Mouse (Mus musculus): ENCODE measurements around the gene Cbx8. TPM values are rescaled to one million over a fixed set of nuclear protein-coding genes. Genes with fewer than 3 reads are reported as not detected.

Cbx8 gene
- polyA plus RNA-seq, 1 experiment from 2014 or later, result 12.8 TPM

DNA sequence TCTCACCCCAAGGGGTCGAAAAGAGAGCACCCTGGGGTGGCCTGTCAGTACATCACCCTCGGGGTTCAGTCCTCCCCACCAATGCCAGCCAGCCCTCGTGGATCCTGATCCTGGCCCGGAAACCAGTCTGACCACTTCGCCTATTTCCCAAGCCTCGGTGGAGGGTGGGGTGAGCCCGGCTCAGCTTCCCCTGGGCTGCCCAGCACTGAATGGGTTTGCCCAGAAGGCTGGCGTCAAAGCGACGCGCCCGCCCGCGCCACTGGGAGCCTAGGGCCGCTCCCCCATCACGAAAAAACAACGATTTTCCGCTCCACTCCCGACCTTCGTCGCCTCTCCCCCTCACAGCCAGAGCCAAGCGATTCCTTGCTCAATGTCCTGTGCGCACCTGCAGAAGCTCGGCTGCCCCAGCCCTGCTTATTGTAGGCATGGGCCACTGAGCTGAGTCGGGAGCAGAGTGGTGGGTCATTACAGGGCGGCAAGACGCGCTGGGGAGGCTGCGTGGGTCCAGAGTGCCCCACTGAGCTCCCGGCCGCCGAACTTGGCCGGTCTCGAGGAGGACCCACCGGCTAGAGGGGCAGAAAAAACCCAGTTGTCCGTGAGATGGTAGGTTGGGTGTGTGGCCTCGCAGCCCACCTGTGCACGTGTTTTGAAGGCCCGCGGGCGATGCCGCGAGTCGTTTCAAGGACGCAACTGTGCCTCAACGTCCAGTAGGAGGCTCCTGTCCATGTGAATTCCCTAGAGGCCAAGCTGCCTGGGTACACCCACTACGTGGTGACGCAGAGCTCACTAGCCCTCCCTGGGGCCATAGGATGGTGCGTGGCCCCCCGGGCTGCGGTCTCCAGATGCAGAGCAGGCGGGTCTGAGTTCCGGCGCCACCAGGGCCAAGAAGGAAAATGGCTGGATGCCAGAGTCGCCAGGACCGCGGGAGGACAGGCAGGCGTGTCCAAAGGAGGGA is 17.5 kb upstream of the Cbx8 start:
- DNase-seq (ENCODE audit: low spot score), result no peak
- Histone ChIP-seq H3K27me3 (replicated peaks; ENCODE audit: control insufficient read depth, insufficient read depth, low read length) (peaks cover 54% of the 10 kb centered on the region), H3K9me3 (replicated peaks; ENCODE audit: control insufficient read depth, low read length) (no peaks in the 10 kb centered on the region), H3K27ac (ENCODE audit: low read depth, low read length) (no peak overlapping the region), H3K4me2 (ENCODE audit: low read length) (peak overlapping the region; percentile 37), H3K4me3 (ENCODE audit: low read depth, low read length) (peak overlapping the region; percentile 16), H3K9ac (ENCODE audit: low read length) (peak overlapping the region; percentile 41), H3K36me3 (ENCODE audit: control insufficient read depth, insufficient read depth, low read length) (no peaks in the 10 kb centered on the region), H3K4me1 (ENCODE audit: control insufficient read depth, insufficient read depth, low read length) (peaks cover 30% of the 10 kb centered on the region)
- no peak for ATAC-seq
- 3% methylated on average over 58 of the region's 58 CpGs for WGBS

DNA sequence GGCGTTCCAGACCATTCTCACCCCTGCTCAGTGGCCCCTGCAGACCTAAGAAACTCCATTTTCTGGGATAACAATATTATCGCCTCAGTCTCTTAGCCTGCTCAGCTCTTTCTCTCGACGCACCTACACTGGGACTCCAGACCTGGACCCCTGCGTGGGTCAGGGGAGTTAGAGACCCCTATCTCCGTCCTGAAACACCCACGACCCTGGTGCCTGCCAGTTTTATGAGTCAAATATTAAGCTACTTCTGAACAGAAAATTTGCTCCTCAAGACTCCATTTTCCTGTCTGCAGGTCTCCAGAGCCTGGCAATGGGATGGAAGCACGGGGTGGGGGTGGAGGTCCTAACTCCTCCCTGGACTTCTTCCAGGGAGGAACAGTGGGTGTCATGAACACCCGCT is 16.5 kb upstream of the Cbx8 start:
- 3% methylated on average over 9 of the region's 9 CpGs for WGBS
- Histone ChIP-seq H3K27me3 (replicated peaks; ENCODE audit: control insufficient read depth, insufficient read depth, low read length) (peaks cover 53% of the 10 kb centered on the region), H3K36me3 (ENCODE audit: control insufficient read depth, insufficient read depth, low read length) (no peaks in the 10 kb centered on the region), H3K4me2 (ENCODE audit: low read length) (peak overlapping the region; percentile 98), H3K4me1 (ENCODE audit: control insufficient read depth, insufficient read depth, low read length) (peaks cover 38% of the 10 kb centered on the region), H3K4me3 (ENCODE audit: low read depth, low read length) (peak overlapping the region; percentile 57), H3K27ac (ENCODE audit: low read depth, low read length) (0 out of 2 replicates have a peak overlapping the region, but pooled peaks have one; percentile 82), H3K9me3 (replicated peaks; ENCODE audit: control insufficient read depth, low read length) (no peaks in the 10 kb centered on the region), H3K9ac (ENCODE audit: low read length) (peak overlapping the region; percentile 96)
- ATAC-seq (no peak), DNase-seq (ENCODE audit: low spot score) (no peak)

DNA sequence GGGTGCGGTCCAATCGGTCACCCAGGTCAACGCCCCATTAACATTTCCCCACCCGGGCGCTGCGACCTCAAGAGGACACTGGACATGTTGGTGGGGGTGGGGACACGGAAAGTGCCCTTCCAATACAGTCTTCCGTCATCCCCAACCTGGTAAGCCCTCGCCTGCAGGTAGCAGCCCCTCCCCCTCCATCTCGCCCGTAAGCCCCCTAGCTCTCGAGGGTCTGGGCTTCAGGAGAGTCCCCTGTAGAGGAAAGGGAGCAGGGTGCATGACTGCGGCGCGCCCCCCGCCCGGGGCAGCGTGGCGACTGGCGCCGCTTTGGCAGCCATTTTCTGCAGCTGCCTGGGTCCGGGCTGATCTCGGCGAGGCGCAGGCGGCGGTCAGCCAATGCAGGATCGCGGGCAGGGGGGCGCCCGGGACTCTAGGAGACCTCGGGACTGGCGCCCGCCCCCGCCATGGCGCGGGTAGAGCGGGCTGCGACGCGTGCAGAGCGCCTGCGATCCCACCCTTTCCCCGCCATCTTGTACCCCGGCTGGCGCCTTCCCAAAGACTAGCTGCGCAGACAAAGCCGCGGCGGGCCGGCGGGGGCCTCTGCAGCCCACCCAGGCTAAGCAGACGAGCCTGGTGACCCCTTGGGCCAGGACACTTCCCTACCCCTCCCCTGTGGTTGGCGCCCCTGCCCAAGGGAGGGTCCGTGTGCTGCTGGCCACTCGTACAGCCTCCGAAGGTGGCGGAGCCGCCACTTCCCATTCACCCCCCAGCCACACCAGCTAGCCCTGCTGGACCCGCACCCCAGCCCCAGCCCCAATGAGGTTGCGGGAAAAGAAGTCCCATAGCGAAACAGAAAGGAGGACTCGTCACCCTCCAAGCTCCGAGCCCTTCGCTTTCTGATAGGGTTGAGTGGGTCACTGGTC is 15.8 kb upstream of the Cbx8 start:
- ATAC-seq (0 out of 2 replicates have a peak, but pooled peaks have one; percentile 6), DNase-seq (ENCODE audit: low spot score) (peak; percentile 76)
- Histone ChIP-seq H3K27ac (ENCODE audit: low read depth, low read length) (peak overlapping the region; percentile 82), H3K36me3 (ENCODE audit: control insufficient read depth, insufficient read depth, low read length) (no peaks in the 10 kb centered on the region), H3K4me1 (ENCODE audit: control insufficient read depth, insufficient read depth, low read length) (peaks cover 42% of the 10 kb centered on the region), H3K27me3 (replicated peaks; ENCODE audit: control insufficient read depth, insufficient read depth, low read length) (peaks cover 59% of the 10 kb centered on the region), H3K4me2 (ENCODE audit: low read length) (peak overlapping the region; percentile 98), H3K9ac (ENCODE audit: low read length) (peak overlapping the region; percentile 96), H3K9me3 (replicated peaks; ENCODE audit: control insufficient read depth, low read length) (no peaks in the 10 kb centered on the region), H3K4me3 (ENCODE audit: low read depth, low read length) (peak overlapping the region; percentile 57)
- under 1% methylated on average over 52 of the region's 65 CpGs for WGBS

DNA sequence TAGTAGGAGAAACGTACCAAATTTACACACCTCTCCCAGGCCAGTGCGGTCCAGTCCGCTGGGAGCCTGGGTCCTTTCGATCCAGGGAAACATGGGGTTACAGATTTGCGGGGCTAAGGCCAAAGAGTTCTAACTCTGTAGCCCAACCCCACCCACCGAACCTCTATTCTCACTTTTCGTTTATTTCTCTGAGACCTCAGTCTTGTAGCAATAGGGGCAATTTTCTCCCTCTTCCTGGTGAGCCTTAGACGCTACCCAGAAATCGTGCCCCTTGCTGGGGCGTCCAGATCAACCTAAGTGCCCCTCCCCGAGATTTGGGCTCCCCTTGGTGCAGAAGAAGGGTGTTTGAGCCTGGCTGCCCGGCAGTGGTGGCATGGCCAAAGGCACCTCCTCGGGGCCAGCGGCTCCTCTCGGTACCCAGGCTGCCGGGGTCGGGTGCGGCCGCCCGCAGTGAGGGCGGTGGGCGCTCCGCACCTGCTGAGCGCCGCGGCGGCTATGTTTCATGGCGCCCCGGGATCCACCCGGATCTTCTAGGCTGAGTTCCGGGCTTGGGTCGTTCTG is 14.9 kb upstream of the Cbx8 start:
- no peaks in the 10 kb centered on the region for H3K9me3 ChIP-seq (replicated peaks; ENCODE audit: control insufficient read depth, low read length)
- peaks cover 67% of the 10 kb centered on the region for H3K27me3 ChIP-seq (replicated peaks; ENCODE audit: control insufficient read depth, insufficient read depth, low read length)
- DNase-seq (ENCODE audit: low spot score), result no peak
- H3K36me3 ChIP-seq (ENCODE audit: control insufficient read depth, insufficient read depth, low read length), result no peaks in the 10 kb centered on the region
- ATAC-seq, result no peak
- H3K4me2 ChIP-seq (ENCODE audit: low read length), result peak overlapping the region; percentile 98
- WGBS, result 1% methylated on average over 32 of the region's 32 CpGs
- peak overlapping the region; percentile 96 for H3K9ac ChIP-seq (ENCODE audit: low read length)
- H3K4me1 ChIP-seq (ENCODE audit: control insufficient read depth, insufficient read depth, low read length), result peaks cover 42% of the 10 kb centered on the region
- H3K4me3 ChIP-seq (ENCODE audit: low read depth, low read length), result peak overlapping the region; percentile 57
- H3K27ac ChIP-seq (ENCODE audit: low read depth, low read length), result no peak overlapping the region

DNA sequence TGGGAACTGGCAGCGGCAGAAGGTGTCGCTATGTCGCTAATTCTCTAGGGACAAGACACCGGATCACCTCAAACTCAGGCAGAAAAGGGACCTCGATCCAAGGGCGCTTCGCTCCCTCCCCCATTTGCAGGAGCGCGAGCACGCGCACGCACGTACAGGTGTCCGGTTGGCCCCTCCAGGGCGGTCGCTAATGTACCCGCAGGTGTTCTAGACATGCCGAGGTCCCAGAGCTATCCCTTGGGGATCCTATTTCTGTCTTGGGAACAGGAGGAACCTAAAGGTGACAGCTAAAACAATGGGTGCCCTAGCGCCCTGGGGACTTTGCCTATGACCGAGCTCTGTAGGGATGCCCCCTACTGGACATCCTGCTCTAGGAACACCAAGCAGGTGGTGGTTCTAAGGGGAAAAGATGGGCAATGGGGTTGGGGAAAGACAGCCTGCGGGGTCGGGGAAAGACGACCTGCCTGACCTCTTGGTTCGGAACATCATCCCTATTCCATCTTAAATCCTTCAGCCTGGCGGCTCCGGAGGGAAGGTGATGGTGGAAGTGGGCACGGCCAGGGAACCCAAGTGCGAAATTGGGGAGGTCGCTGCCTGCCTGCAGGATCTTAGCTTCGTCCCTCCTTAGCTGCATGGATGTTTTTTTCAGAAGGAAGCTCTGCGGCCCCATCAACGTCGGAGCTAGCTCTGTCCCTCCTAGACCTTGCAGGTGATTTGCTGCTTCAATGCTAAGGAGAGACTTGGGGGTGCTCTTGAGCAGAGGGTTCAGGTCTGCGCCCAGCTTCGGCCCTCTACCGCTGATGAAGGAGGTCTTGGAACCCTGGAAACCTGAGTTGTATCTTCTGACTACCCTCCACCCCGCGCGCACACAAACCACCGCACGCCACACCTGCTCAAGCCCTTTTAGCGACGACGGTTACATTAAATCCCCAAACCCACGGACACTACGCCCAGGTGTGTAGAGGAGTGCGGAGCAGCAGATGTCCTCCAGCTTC is 13.9 kb upstream of the Cbx8 start:
- Histone ChIP-seq H3K9me3 (replicated peaks; ENCODE audit: control insufficient read depth, low read length) (no peaks in the 10 kb centered on the region), H3K4me2 (ENCODE audit: low read length) (peak overlapping the region; percentile 98), H3K36me3 (ENCODE audit: control insufficient read depth, insufficient read depth, low read length) (no peaks in the 10 kb centered on the region), H3K27me3 (replicated peaks; ENCODE audit: control insufficient read depth, insufficient read depth, low read length) (peaks cover 67% of the 10 kb centered on the region), H3K4me3 (ENCODE audit: low read depth, low read length) (peak overlapping the region; percentile 57), H3K9ac (ENCODE audit: low read length) (peak overlapping the region; percentile 62), H3K27ac (ENCODE audit: low read depth, low read length) (peak overlapping the region; percentile 93), H3K4me1 (ENCODE audit: control insufficient read depth, insufficient read depth, low read length) (peaks cover 42% of the 10 kb centered on the region)
- ATAC-seq (no peak), DNase-seq (ENCODE audit: low spot score) (no peak)
- 2% methylated on average over 47 of the region's 47 CpGs for WGBS

DNA sequence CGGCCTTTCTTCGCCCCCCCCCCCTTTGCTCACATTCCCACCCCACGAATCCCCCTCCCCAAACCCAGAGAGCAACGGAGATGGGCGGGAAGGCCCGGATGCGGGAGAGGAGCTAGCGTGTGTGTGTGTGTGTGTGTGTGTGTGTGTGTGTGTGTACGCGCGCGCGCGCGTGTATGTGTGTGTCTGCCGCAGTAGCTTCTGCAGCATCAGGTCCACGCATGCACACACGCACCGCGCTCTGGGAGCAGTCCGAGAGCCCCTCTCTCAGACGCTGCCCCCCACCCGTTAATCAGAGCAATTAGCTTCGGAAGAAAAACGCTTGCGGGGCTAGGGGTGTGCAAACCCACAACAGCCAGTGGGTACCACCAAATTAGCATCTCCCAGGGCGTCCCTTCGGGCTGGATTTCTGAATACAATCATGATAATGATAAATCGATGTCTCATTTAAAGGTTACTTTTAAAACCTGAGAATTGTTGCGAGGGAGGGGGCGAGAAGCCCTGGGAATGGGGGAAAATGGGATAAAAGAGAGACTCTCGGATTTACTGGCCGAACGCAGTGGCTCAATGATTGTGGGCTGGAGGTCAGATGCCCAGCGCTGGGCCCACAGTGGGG is 13.1 kb upstream of the Cbx8 start:
- peak overlapping the region; percentile 62 for H3K9ac ChIP-seq (ENCODE audit: low read length)
- H3K9me3 ChIP-seq (replicated peaks; ENCODE audit: control insufficient read depth, low read length), result no peaks in the 10 kb centered on the region
- WGBS, result under 1% methylated on average over 29 of the region's 35 CpGs
- ATAC-seq (peak; percentile 50), DNase-seq (ENCODE audit: low spot score) (peak; percentile 89)
- peak overlapping the region; percentile 98 for H3K4me2 ChIP-seq (ENCODE audit: low read length)
- H3K27me3 ChIP-seq (replicated peaks; ENCODE audit: control insufficient read depth, insufficient read depth, low read length), result peaks cover 67% of the 10 kb centered on the region
- peaks cover 42% of the 10 kb centered on the region for H3K4me1 ChIP-seq (ENCODE audit: control insufficient read depth, insufficient read depth, low read length)
- H3K36me3 ChIP-seq (ENCODE audit: control insufficient read depth, insufficient read depth, low read length), result no peaks in the 10 kb centered on the region
- peak overlapping the region; percentile 35 for H3K4me3 ChIP-seq (ENCODE audit: low read depth, low read length)
- peak overlapping the region; percentile 93 for H3K27ac ChIP-seq (ENCODE audit: low read depth, low read length)

- no peaks in the 10 kb centered on the region for H3K36me3 ChIP-seq (ENCODE audit: control insufficient read depth, insufficient read depth, low read length)
- H3K4me1 ChIP-seq (ENCODE audit: control insufficient read depth, insufficient read depth, low read length), result peaks cover 37% of the 10 kb centered on the region
- ATAC-seq (peak; percentile 94), DNase-seq (ENCODE audit: low spot score) (peak; percentile 98)
- peak overlapping the region; percentile 98 for H3K4me2 ChIP-seq (ENCODE audit: low read length)
- no peaks in the 10 kb centered on the region for H3K9me3 ChIP-seq (replicated peaks; ENCODE audit: control insufficient read depth, low read length)
- peak overlapping the region; percentile 63 for H3K9ac ChIP-seq (ENCODE audit: low read length)
- H3K27ac ChIP-seq (ENCODE audit: low read depth, low read length), result peak overlapping the region; percentile 93
- peak overlapping the region; percentile 35 for H3K4me3 ChIP-seq (ENCODE audit: low read depth, low read length)
- peaks cover 67% of the 10 kb centered on the region for H3K27me3 ChIP-seq (replicated peaks; ENCODE audit: control insufficient read depth, insufficient read depth, low read length)
- under 1% methylated on average over 38 of the region's 42 CpGs for WGBS
Measured at GRCm38 (mm10) chr11:119053257-119053670, 12.5 kb upstream of the Cbx8 start.

Data from forebrain, embryonic 14.5 days (tissue).